Mouse (Mus musculus): ENCODE measurements at regions not wholly inside any gene's neighbourhood (a gene's known extent, or its start where the extent isn't known, plus 50 kb on each side); places are given as distances from the start of the nearest gene placed in this dataset.

- no peak for TF ChIP-seq CTCF (IDR thresholded peaks at IDR 0.05; ENCODE audit: control insufficient read depth, insufficient read depth, insufficient read length)
- no peak for TF ChIP-seq MAX (IDR thresholded peaks at IDR 0.05)
- TF ChIP-seq USF1 (IDR thresholded peaks at IDR 0.05; ENCODE audit: low read depth) = no peak
- TF ChIP-seq FOSL1 (IDR thresholded peaks at IDR 0.05; ENCODE audit: insufficient read depth, low read length, poor library complexity, severe bottlenecking) = no peak
- TF ChIP-seq CEBPB (IDR thresholded peaks at IDR 0.05; ENCODE audit: low read depth) = no peak
- no peak for TF ChIP-seq MYOG (IDR thresholded peaks at IDR 0.05; ENCODE audit: control insufficient read depth, extremely low read depth, insufficient read length)
- no peak for TF ChIP-seq MYOD1 (IDR thresholded peaks at IDR 0.05; ENCODE audit: control insufficient read depth, insufficient read length, low read depth)
These were observed 196.2 kb downstream of the 3100002H09Rik start for GRCm38 (mm10) chr4:124414386-124414785.

Data from C2C12 (cell line).